ENCODE assay signal across 22 mouse cellular contexts in genomic region chr12:8842725-8843124, GRCm38 (mm10).
DNase-seq lines count a peak whose midpoint lies in the region; ATAC-seq and TF ChIP-seq lines count a peak whose summit lies in the region.
"Had no signal": no experiment of that assay in that cellular context is flagged by ENCODE, and none has a peak within 500 bp of the region (broad histone marks: within the 10 kb centered on the region; RNA-seq: fewer than 3 reads in every experiment).

No protein-coding gene starts in this region.

- whole genome bisulfite sequencing in limb, embryonic 12.5 days: 31% methylated on average over 7 of the region's 7 CpGs
- WGBS in thymus, adult 2 months: 6% methylated on average over 7 of the region's 7 CpGs
- WGBS in stomach, postnatal 0 days: 76% methylated on average over 7 of the region's 7 CpGs
- WGBS in midbrain, embryonic 14.5 days: 88% methylated on average over 7 of the region's 7 CpGs

- TF ChIP-seq EP300 in stomach, postnatal 0 days (optimal IDR thresholded peaks at IDR 0.05): no peak

- no peak for TF ChIP-seq POLR2A in thymus, adult 2 months (IDR thresholded peaks at IDR 0.05; ENCODE audit: control insufficient read depth, extremely low read depth, insufficient read depth, low read length, poor library complexity)

- peak; percentile 21 for DNase-seq in 416B (ENCODE audit: low read depth)
- peak; percentile 17 for DNase-seq in T-cell, adult 2 months (ENCODE audit: low spot score)
- peak; percentile 53 for DNase-seq in thymus, adult 2 months
- DNase-seq in adrenal gland, adult 18-20 months (ENCODE audit: low spot score in 2 of 2): no peak
- no peak for DNase-seq in testis, postnatal 14 days (ENCODE audit: low spot score)
- no peak for DNase-seq in stomach, postnatal 0 days (ENCODE audit: low spot score)
- DNase-seq in midbrain, embryonic 14.5 days: no peak
- DNase-seq: adrenal gland, adult 2 months; cerebellum, adult 9-11 months; forebrain, postnatal 0 days; kidney, adult 9 months; kidney, postnatal 4 days; right cerebral cortex, postnatal 25 days had no signal

- H3K9ac ChIP-seq in limb, embryonic 12.5 days (replicated peaks): no peak overlapping the region
- H3K9ac ChIP-seq in stomach, postnatal 0 days (ENCODE audit: low read length): no peak overlapping the region
- H3K9ac ChIP-seq in midbrain, embryonic 14.5 days (replicated peaks; ENCODE audit: low read length): no peak overlapping the region
- H3K9ac ChIP-seq: embryonic facial prominence, embryonic 15.5 days; forebrain, postnatal 0 days; hindbrain, embryonic 12.5 days; liver, embryonic 14.5 days; lung, embryonic 15.5 days; midbrain, embryonic 12.5 days had no signal

- ATAC-seq in limb, embryonic 12.5 days (ENCODE audit: insufficient number of reproducible peaks, insufficient read depth, low FRiP score, low TSS enrichment, low read depth): no peak
- ATAC-seq in stomach, postnatal 0 days (ENCODE audit: low FRiP score, low TSS enrichment): no peak
- no peak for ATAC-seq in midbrain, embryonic 14.5 days (ENCODE audit: low FRiP score, low TSS enrichment)
- ATAC-seq: forebrain, postnatal 0 days had no signal

- no peaks in the 10 kb centered on the region for H3K36me3 ChIP-seq in limb, embryonic 12.5 days
- no peaks in the 10 kb centered on the region for H3K36me3 ChIP-seq in thymus, adult 2 months (ENCODE audit: control insufficient read depth, insufficient read depth, low read length)
- no peaks in the 10 kb centered on the region for H3K36me3 ChIP-seq in stomach, postnatal 0 days (ENCODE audit: control insufficient read depth, insufficient read depth, low read length)
- H3K36me3 ChIP-seq in midbrain, embryonic 14.5 days (ENCODE audit: control insufficient read depth, insufficient read depth, low read length): no peaks in the 10 kb centered on the region
- H3K36me3 ChIP-seq: embryonic facial prominence, embryonic 15.5 days; G1E; heart, embryonic 10.5 days; hindbrain, embryonic 12.5 days; lung, embryonic 15.5 days; midbrain, embryonic 12.5 days had no signal

- H3K27me3 ChIP-seq in limb, embryonic 12.5 days: no peaks in the 10 kb centered on the region
- H3K27me3 ChIP-seq in thymus, adult 2 months (ENCODE audit: control insufficient read depth, insufficient read depth, low read length): no peaks in the 10 kb centered on the region
- no peaks in the 10 kb centered on the region for H3K27me3 ChIP-seq in stomach, postnatal 0 days (ENCODE audit: control insufficient read depth, insufficient read depth, low read length)
- no peaks in the 10 kb centered on the region for H3K27me3 ChIP-seq in midbrain, embryonic 14.5 days (ENCODE audit: control insufficient read depth, insufficient read depth, low read length)
- H3K27me3 ChIP-seq: embryonic facial prominence, embryonic 15.5 days; hindbrain, embryonic 12.5 days; lung, embryonic 15.5 days; midbrain, embryonic 12.5 days had no signal

- no peaks in the 10 kb centered on the region for H3K9me3 ChIP-seq in limb, embryonic 12.5 days
- H3K9me3 ChIP-seq in stomach, postnatal 0 days (ENCODE audit: control insufficient read depth, low read length): no peaks in the 10 kb centered on the region
- no peaks in the 10 kb centered on the region for H3K9me3 ChIP-seq in midbrain, embryonic 14.5 days (ENCODE audit: control insufficient read depth, low read length)
- H3K9me3 ChIP-seq: embryonic facial prominence, embryonic 15.5 days; G1E; heart, embryonic 10.5 days; hindbrain, embryonic 12.5 days; lung, embryonic 15.5 days; midbrain, embryonic 12.5 days had no signal

- no peak overlapping the region for H3K4me3 ChIP-seq in limb, embryonic 12.5 days (replicated peaks)
- no peak overlapping the region for H3K4me3 ChIP-seq in thymus, adult 2 months (ENCODE audit: control insufficient read depth, insufficient read depth, low read length)
- H3K4me3 ChIP-seq in stomach, postnatal 0 days (ENCODE audit: low read depth, low read length): no peak overlapping the region
- H3K4me3 ChIP-seq in midbrain, embryonic 14.5 days (replicated peaks; ENCODE audit: low read depth, low read length): no peak overlapping the region
- H3K4me3 ChIP-seq: embryonic facial prominence, embryonic 15.5 days; heart, embryonic 10.5 days; hindbrain, embryonic 12.5 days; lung, embryonic 15.5 days; midbrain, embryonic 12.5 days had no signal

- H3K4me1 ChIP-seq in limb, embryonic 12.5 days (replicated peaks): peaks cover 59% of the 10 kb centered on the region
- peaks cover 50% of the 10 kb centered on the region for H3K4me1 ChIP-seq in thymus, adult 2 months (replicated peaks; ENCODE audit: control insufficient read depth, insufficient read depth, low read length)
- H3K4me1 ChIP-seq in stomach, postnatal 0 days (replicated peaks; ENCODE audit: control insufficient read depth, insufficient read depth): no peaks in the 10 kb centered on the region
- H3K4me1 ChIP-seq in midbrain, embryonic 14.5 days (ENCODE audit: control insufficient read depth, insufficient read depth, low read length): no peaks in the 10 kb centered on the region

- peak overlapping the region; percentile 64; the same call in 1 of the 2 replicates for H3K27ac ChIP-seq in limb, embryonic 12.5 days
- no peak overlapping the region for H3K27ac ChIP-seq in thymus, adult 2 months (ENCODE audit: control insufficient read depth, insufficient read depth, low read length)
- H3K27ac ChIP-seq in stomach, postnatal 0 days (replicated peaks): no peak overlapping the region
- no peak overlapping the region for H3K27ac ChIP-seq in midbrain, embryonic 14.5 days (replicated peaks; ENCODE audit: low read depth, low read length)
- H3K27ac ChIP-seq: embryonic facial prominence, embryonic 15.5 days; heart, embryonic 10.5 days; hindbrain, embryonic 12.5 days; liver, embryonic 14.5 days; lung, embryonic 15.5 days; macrophage; midbrain, embryonic 12.5 days had no signal

- no peak overlapping the region for H3K4me2 ChIP-seq in limb, embryonic 12.5 days
- no peak overlapping the region for H3K4me2 ChIP-seq in stomach, postnatal 0 days (replicated peaks; ENCODE audit: low read depth)
- no peak overlapping the region for H3K4me2 ChIP-seq in midbrain, embryonic 14.5 days (ENCODE audit: low read length)
- H3K4me2 ChIP-seq: embryonic facial prominence, embryonic 15.5 days; hindbrain, embryonic 12.5 days; lung, embryonic 15.5 days; midbrain, embryonic 12.5 days had no signal

- no peak for TF ChIP-seq CTCF in thymus, adult 2 months (IDR thresholded peaks at IDR 0.05; ENCODE audit: borderline replicate concordance, control insufficient read depth, extremely low read depth, insufficient read depth, low read length, poor library complexity)
- TF ChIP-seq CTCF in stomach, postnatal 0 days (IDR thresholded peaks at IDR 0.05; ENCODE audit: low read depth): no peak

Comparison
In these comparisons a context has a peak if more than half of its experiments do, and no peak if none do; other contexts are left out.
1. DNase-seq: peak in 416B (single experiment), T-cell, adult 2 months (single experiment) and thymus, adult 2 months (single experiment); none in adrenal gland, adult 18-20 months (0 of 2), testis, postnatal 14 days (single experiment), stomach, postnatal 0 days (single experiment) and midbrain, embryonic 14.5 days (single experiment).